Mouse (Mus musculus): ENCODE measurements around the gene Rhpn2. TPM values are rescaled to one million over a fixed set of nuclear protein-coding genes. Genes with fewer than 3 reads are reported as not detected.

Rhpn2 gene
- polyA plus RNA-seq, 1 experiment from 2014 or later, result 3.1 TPM

GRCm38 (mm10) chr7:35349886-35350684 is 16.1 kb downstream of the Rhpn2 start:
- Histone ChIP-seq H3K27me3 (ENCODE audit: control insufficient read depth, insufficient read depth, low read length) (no peaks in the 10 kb centered on the region), H3K4me3 (ENCODE audit: low read depth, low read length) (no peak overlapping the region), H3K36me3 (replicated peaks; ENCODE audit: control insufficient read depth, insufficient read depth, low read depth, low read length) (no peaks in the 10 kb centered on the region), H3K9ac (replicated peaks; ENCODE audit: low read length) (no peak overlapping the region), H3K27ac (replicated peaks; ENCODE audit: low read depth, low read length) (no peak overlapping the region), H3K9me3 (replicated peaks; ENCODE audit: control insufficient read depth, low read length) (no peaks in the 10 kb centered on the region), H3K4me2 (ENCODE audit: low read depth, low read length) (no peak overlapping the region), H3K4me1 (ENCODE audit: control insufficient read depth, insufficient read depth, low read length) (no peaks in the 10 kb centered on the region)
- 88% methylated on average over 8 of the region's 8 CpGs for WGBS
- DNase-seq (ENCODE audit: low spot score) (no peak), ATAC-seq (replicated peaks; ENCODE audit: insufficient number of reproducible peaks, low FRiP score, low TSS enrichment, low read depth) (no peak)

GRCm38 (mm10) chr7:35351155-35351554 is 17.2 kb downstream of the Rhpn2 start:
- H3K9ac ChIP-seq (replicated peaks; ENCODE audit: low read length), result no peak overlapping the region
- DNase-seq (ENCODE audit: low spot score) (no peak), ATAC-seq (replicated peaks; ENCODE audit: insufficient number of reproducible peaks, low FRiP score, low TSS enrichment, low read depth) (no peak)
- no peaks in the 10 kb centered on the region for H3K36me3 ChIP-seq (replicated peaks; ENCODE audit: control insufficient read depth, insufficient read depth, low read depth, low read length)
- no peaks in the 10 kb centered on the region for H3K4me1 ChIP-seq (ENCODE audit: control insufficient read depth, insufficient read depth, low read length)
- WGBS, result 96% methylated on average over 3 of the region's 3 CpGs
- no peaks in the 10 kb centered on the region for H3K9me3 ChIP-seq (replicated peaks; ENCODE audit: control insufficient read depth, low read length)
- no peaks in the 10 kb centered on the region for H3K27me3 ChIP-seq (ENCODE audit: control insufficient read depth, insufficient read depth, low read length)
- no peak overlapping the region for H3K4me3 ChIP-seq (ENCODE audit: low read depth, low read length)
- no peak overlapping the region for H3K27ac ChIP-seq (replicated peaks; ENCODE audit: low read depth, low read length)
- no peak overlapping the region for H3K4me2 ChIP-seq (ENCODE audit: low read depth, low read length)

GRCm38 (mm10) chr7:35353306-35353705 is 19.3 kb downstream of the Rhpn2 start:
- no peak for ATAC-seq (replicated peaks; ENCODE audit: insufficient number of reproducible peaks, low FRiP score, low TSS enrichment, low read depth)
- Histone ChIP-seq H3K9ac (replicated peaks; ENCODE audit: low read length) (no peak overlapping the region), H3K4me3 (ENCODE audit: low read depth, low read length) (no peak overlapping the region), H3K4me2 (ENCODE audit: low read depth, low read length) (no peak overlapping the region), H3K27me3 (ENCODE audit: control insufficient read depth, insufficient read depth, low read length) (no peaks in the 10 kb centered on the region), H3K4me1 (ENCODE audit: control insufficient read depth, insufficient read depth, low read length) (no peaks in the 10 kb centered on the region), H3K27ac (replicated peaks; ENCODE audit: low read depth, low read length) (no peak overlapping the region), H3K9me3 (replicated peaks; ENCODE audit: control insufficient read depth, low read length) (no peaks in the 10 kb centered on the region), H3K36me3 (replicated peaks; ENCODE audit: control insufficient read depth, insufficient read depth, low read depth, low read length) (no peaks in the 10 kb centered on the region)
- 93% methylated on average over 15 of the region's 15 CpGs for WGBS
- DNase-seq (ENCODE audit: low spot score), result no peak

DNA sequence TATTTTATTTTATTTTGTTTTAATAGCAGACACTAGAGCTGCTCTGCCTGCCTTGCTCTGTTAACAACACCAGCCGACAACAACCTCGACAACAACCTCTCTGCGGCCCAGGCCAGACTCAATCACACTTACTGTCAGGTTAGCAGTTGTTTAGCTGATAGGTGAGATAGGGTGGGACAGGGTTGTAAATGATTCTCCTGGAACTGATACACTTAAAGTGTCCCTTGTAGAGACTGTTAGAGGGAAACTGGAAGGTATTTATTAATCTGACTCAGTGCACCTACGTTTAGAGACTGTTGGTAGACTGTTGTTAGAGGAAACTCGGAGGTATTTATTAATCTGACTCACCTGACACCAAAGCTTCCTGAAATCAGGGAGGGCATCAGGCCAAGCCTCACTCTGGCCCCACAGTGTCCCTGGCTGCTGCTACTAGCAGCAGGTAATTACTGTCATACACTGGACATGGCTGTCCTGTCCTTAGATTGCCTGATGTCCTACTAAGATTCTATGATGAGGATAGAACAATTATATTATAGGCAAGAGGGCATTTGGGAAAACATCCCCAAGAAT is 21.4 kb downstream of the Rhpn2 start:
- H3K27ac ChIP-seq (replicated peaks; ENCODE audit: low read depth, low read length), result no peak overlapping the region
- H3K27me3 ChIP-seq (ENCODE audit: control insufficient read depth, insufficient read depth, low read length), result no peaks in the 10 kb centered on the region

GRCm38 (mm10) chr7:35357621-35358020 is 23.7 kb downstream of the Rhpn2 start:
- H3K27ac ChIP-seq (replicated peaks; ENCODE audit: low read depth, low read length), result no peak overlapping the region
- 88% methylated on average over 12 of the region's 12 CpGs for WGBS

More for the DNA sequence above, 21.4 kb downstream of the Rhpn2 start:
- Histone ChIP-seq H3K36me3 (replicated peaks; ENCODE audit: control insufficient read depth, insufficient read depth, low read depth, low read length) (no peaks in the 10 kb centered on the region), H3K4me1 (ENCODE audit: control insufficient read depth, insufficient read depth, low read length) (no peaks in the 10 kb centered on the region), H3K9me3 (replicated peaks; ENCODE audit: control insufficient read depth, low read length) (no peaks in the 10 kb centered on the region), H3K4me2 (ENCODE audit: low read depth, low read length) (no peak overlapping the region), H3K4me3 (ENCODE audit: low read depth, low read length) (no peak overlapping the region), H3K9ac (replicated peaks; ENCODE audit: low read length) (no peak overlapping the region)
- no peak for DNase-seq (ENCODE audit: low spot score)
- ATAC-seq (replicated peaks; ENCODE audit: insufficient number of reproducible peaks, low FRiP score, low TSS enrichment, low read depth), result no peak
- 80% methylated on average over 5 of the region's 5 CpGs for WGBS

GRCm38 (mm10) chr7:35362253-35362652 is 28.3 kb downstream of the Rhpn2 start:
- Histone ChIP-seq H3K4me3 (ENCODE audit: low read depth, low read length) (no peak overlapping the region), H3K27me3 (ENCODE audit: control insufficient read depth, insufficient read depth, low read length) (no peaks in the 10 kb centered on the region), H3K4me2 (ENCODE audit: low read depth, low read length) (no peak overlapping the region), H3K36me3 (replicated peaks; ENCODE audit: control insufficient read depth, insufficient read depth, low read depth, low read length) (no peaks in the 10 kb centered on the region), H3K4me1 (ENCODE audit: control insufficient read depth, insufficient read depth, low read length) (no peaks in the 10 kb centered on the region), H3K27ac (replicated peaks; ENCODE audit: low read depth, low read length) (no peak overlapping the region), H3K9ac (replicated peaks; ENCODE audit: low read length) (no peak overlapping the region; the same call in 1 of the 2 replicates), H3K9me3 (replicated peaks; ENCODE audit: control insufficient read depth, low read length) (no peaks in the 10 kb centered on the region)
- DNase-seq (ENCODE audit: low spot score) (no peak), ATAC-seq (replicated peaks; ENCODE audit: insufficient number of reproducible peaks, low FRiP score, low TSS enrichment, low read depth) (no peak)
- 66% methylated on average over 5 of the region's 5 CpGs for WGBS

More at GRCm38 (mm10) chr7:35357621-35358020, 23.7 kb downstream of the Rhpn2 start:
- H3K9me3 ChIP-seq (replicated peaks; ENCODE audit: control insufficient read depth, low read length), result no peaks in the 10 kb centered on the region
- no peaks in the 10 kb centered on the region for H3K4me1 ChIP-seq (ENCODE audit: control insufficient read depth, insufficient read depth, low read length)
- H3K27me3 ChIP-seq (ENCODE audit: control insufficient read depth, insufficient read depth, low read length), result no peaks in the 10 kb centered on the region
- DNase-seq (ENCODE audit: low spot score), result no peak
- no peak overlapping the region for H3K4me2 ChIP-seq (ENCODE audit: low read depth, low read length)
- no peak overlapping the region for H3K4me3 ChIP-seq (ENCODE audit: low read depth, low read length)
- no peaks in the 10 kb centered on the region for H3K36me3 ChIP-seq (replicated peaks; ENCODE audit: control insufficient read depth, insufficient read depth, low read depth, low read length)
- ATAC-seq (replicated peaks; ENCODE audit: insufficient number of reproducible peaks, low FRiP score, low TSS enrichment, low read depth), result no peak
- H3K9ac ChIP-seq (replicated peaks; ENCODE audit: low read length), result no peak overlapping the region

- Histone ChIP-seq H3K9ac (replicated peaks; ENCODE audit: low read length) (no peak overlapping the region), H3K27ac (replicated peaks; ENCODE audit: low read depth, low read length) (no peak overlapping the region), H3K4me3 (ENCODE audit: low read depth, low read length) (no peak overlapping the region), H3K4me1 (ENCODE audit: control insufficient read depth, insufficient read depth, low read length) (no peaks in the 10 kb centered on the region), H3K4me2 (ENCODE audit: low read depth, low read length) (no peak overlapping the region), H3K9me3 (replicated peaks; ENCODE audit: control insufficient read depth, low read length) (no peaks in the 10 kb centered on the region), H3K27me3 (ENCODE audit: control insufficient read depth, insufficient read depth, low read length) (no peaks in the 10 kb centered on the region), H3K36me3 (replicated peaks; ENCODE audit: control insufficient read depth, insufficient read depth, low read depth, low read length) (no peaks in the 10 kb centered on the region)
- no peak for ATAC-seq (replicated peaks; ENCODE audit: insufficient number of reproducible peaks, low FRiP score, low TSS enrichment, low read depth)
- WGBS, result 51% methylated on average over 5 of the region's 5 CpGs
- DNase-seq (ENCODE audit: low spot score), result no peak
Measured at GRCm38 (mm10) chr7:35362868-35363267, 28.9 kb downstream of the Rhpn2 start.

DNA sequence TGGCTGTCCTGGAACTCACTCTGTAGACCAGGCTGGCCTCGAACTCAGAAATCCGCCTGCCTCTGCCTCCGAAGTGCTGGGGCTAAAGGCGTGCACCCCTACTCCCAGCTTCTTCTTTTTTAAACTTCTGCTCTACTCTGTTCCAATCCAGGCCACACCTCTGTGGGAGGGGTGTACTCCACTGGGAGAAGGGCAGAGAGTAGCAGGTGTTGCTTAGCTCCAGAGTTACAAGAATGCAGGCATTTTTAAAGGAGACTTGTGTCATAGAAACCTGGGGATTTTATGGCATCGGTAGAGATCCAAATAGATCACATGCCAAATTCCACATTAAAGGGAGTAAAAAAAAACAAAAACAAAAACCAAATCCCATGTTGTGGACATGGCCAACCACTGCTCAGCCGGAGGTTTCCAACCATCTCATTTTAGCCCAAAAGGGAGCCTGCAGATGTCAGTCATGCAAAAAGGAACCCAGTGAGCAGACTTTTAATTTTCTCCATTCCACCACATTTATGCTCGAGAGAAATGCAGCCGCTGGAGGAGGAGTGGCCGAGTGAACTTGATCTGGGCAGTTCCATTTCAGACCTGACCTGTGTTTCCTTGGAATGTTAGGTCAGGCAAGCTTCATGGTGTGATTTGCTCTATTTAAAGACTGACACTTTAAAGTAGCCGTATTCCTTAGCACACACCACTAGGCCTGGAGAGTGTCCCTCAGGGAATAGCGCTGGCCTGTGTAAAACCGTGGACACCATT is 31.4 kb downstream of the Rhpn2 start:
- 53% methylated on average over 12 of the region's 12 CpGs for WGBS
- peak; percentile 43 for DNase-seq (ENCODE audit: low spot score)

More for the DNA sequence above, 31.4 kb downstream of the Rhpn2 start:
- no peaks in the 10 kb centered on the region for H3K9me3 ChIP-seq (replicated peaks; ENCODE audit: control insufficient read depth, low read length)
- H3K27me3 ChIP-seq (ENCODE audit: control insufficient read depth, insufficient read depth, low read length), result no peaks in the 10 kb centered on the region
- ATAC-seq (replicated peaks; ENCODE audit: insufficient number of reproducible peaks, low FRiP score, low TSS enrichment, low read depth), result no peak
- no peaks in the 10 kb centered on the region for H3K36me3 ChIP-seq (replicated peaks; ENCODE audit: control insufficient read depth, insufficient read depth, low read depth, low read length)
- H3K27ac ChIP-seq (replicated peaks; ENCODE audit: low read depth, low read length), result no peak overlapping the region
- no peak overlapping the region for H3K4me2 ChIP-seq (ENCODE audit: low read depth, low read length)
- H3K4me1 ChIP-seq (ENCODE audit: control insufficient read depth, insufficient read depth, low read length), result no peaks in the 10 kb centered on the region
- H3K4me3 ChIP-seq (ENCODE audit: low read depth, low read length), result no peak overlapping the region
- no peak overlapping the region for H3K9ac ChIP-seq (replicated peaks; ENCODE audit: low read length)
